Mouse (Mus musculus): ENCODE measurements around the gene Prkci.

- TF ChIP-seq GATA1 (IDR thresholded peaks at IDR 0.05; ENCODE audit: borderline replicate concordance, low read length) (no peak), FLI1 (IDR thresholded peaks at IDR 0.05; ENCODE audit: low read length) (no peak)
Measured at GRCm38 (mm10) chr3:31096155-31097101, 100.9 kb downstream of the Prkci start.
